Mouse (Mus musculus) adrenal gland, adult 8-10 months (tissue): ENCODE measurements around the gene Fpr-rs3. TPM values are rescaled to one million over a fixed set of nuclear protein-coding genes. Genes with fewer than 3 reads are reported as not detected.

Experiments
- DNase-seq: peaks from one replicate; pipeline ENCODE4 v3.0.0; 2022
- total RNA-seq, 4 experiments: library from RNA; stranded (reverse); gene quantifications; 2 replicates each; pipeline ENCODE4 v1.2.4; 2022

The Fpr-rs3 gene
- not detected for total RNA-seq

DNA sequence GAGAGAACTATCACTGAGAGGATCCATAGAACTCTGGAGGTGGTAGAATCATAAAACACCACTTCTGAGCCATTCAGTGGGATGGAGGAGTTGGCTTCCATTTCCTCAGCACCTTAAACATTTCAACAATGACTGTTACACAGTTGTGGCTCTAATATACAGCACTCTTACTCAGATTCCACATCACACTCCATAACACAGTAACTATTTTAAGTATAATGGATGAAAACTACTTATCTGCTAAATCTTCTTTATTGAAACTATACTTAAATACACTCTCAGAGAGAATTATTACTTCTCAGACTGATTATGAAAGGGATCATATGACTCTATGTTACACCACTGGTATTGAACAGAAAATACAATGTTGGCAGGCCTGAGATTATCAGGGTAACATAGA, at the start of gene Fpr-rs3:
Gene Fpr-rs3 (minus strand): TSS at position 101 of the 400 bp plus-strand sequence.
- no peak for DNase-seq

DNA sequence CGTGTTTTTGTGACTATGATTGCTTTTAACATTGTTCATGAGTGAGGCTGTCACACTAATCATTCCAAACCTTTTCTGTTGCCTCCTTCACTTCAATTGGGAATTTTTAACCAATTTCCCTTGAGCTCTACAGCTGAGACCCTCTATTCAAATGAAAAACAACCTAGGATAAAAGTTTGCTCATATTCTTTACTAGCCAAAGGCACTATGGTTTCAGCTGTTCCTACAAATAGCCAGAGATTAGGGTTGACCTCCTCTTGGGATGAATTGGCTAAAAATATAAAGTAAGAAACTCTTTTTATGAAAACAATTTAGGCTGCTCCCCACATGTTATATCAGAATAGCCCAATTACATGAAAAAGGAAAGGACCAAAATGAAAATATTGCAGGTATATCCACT, 28.4 kb downstream of the Fpr-rs3 start, which contains the start of gene Vmn2r110:
Gene Vmn2r110 (minus strand): TSS at position 101 of the 400 bp plus-strand sequence.
- DNase-seq, result no peak

Other genes starting within 250 kb of the Fpr-rs3 start
- gene Vmn1r224, start 210.7 kb downstream of the Fpr-rs3 start, total RNA-seq, result not detected
- not detected for gene Vmn2r108, start 143.5 kb downstream of the Fpr-rs3 start, total RNA-seq
- not detected for gene Vmn1r225, start 126.7 kb downstream of the Fpr-rs3 start, total RNA-seq
- gene Vmn2r109, start 60.1 kb downstream of the Fpr-rs3 start, total RNA-seq, result not detected
- not detected for gene Vmn2r110, start 28.5 kb downstream of the Fpr-rs3 start, total RNA-seq
- gene Vmn1r226, start 58.0 kb upstream of the Fpr-rs3 start, total RNA-seq, result not detected
- gene Vmn1r227, start 105.0 kb upstream of the Fpr-rs3 start, total RNA-seq, result not detected
- gene Vmn1r228, start 161.3 kb upstream of the Fpr-rs3 start, total RNA-seq, result not detected
- under 1 TPM in 1 of 4 experiments, not detected in 3; 0.03 TPM for gene Vmn1r229, start 186.7 kb upstream of the Fpr-rs3 start, total RNA-seq
- gene Vmn1r230, start 215.6 kb upstream of the Fpr-rs3 start, total RNA-seq, result not detected